Mouse (Mus musculus) G1E (cell line): ENCODE data around the gene Dock3. TPM values are rescaled to one million over a fixed set of nuclear protein-coding genes. Genes with fewer than 3 reads are reported as not detected.

ENCODE experiments used
- ATAC-seq: 2 replicates; pipeline ENCODE4 v1.8.0; 2016; ENCODE audit warnings: mild to moderate bottlenecking; ENCODE audit not compliant: insufficient number of reproducible peaks, poor library complexity, low FRiP score, severe bottlenecking; ENCODE audit errors: extremely low read depth
- DNase-seq: peaks from one replicate; pipeline ENCODE4 v3.0.0; 2012; ENCODE audit warnings: low spot score
- H3K27me3 ChIP-seq: 2 replicates; pipeline ENCODE4 v1.6.1; 2012; ENCODE audit warnings: mild to moderate bottlenecking, low read length, inconsistent platforms; ENCODE audit not compliant: insufficient read depth
- H3K36me3 ChIP-seq: replicated peaks from 2 replicates; pipeline ENCODE3; 2012; ENCODE audit warnings: mild to moderate bottlenecking, inconsistent platforms
- H3K4me1 ChIP-seq: 2 replicates; pipeline ENCODE4 v1.6.1; 2012; ENCODE audit warnings: low read depth, low read length, inconsistent platforms, mixed read lengths; ENCODE audit not compliant: insufficient read depth
- H3K4me3 ChIP-seq: 2 replicates; pipeline ENCODE4 v1.5.1; 2012; ENCODE audit warnings: low read depth, mild to moderate bottlenecking, inconsistent platforms, low read length, moderate library complexity, mixed read lengths
- H3K9me3 ChIP-seq: replicated peaks from 2 replicates; pipeline ENCODE4 v1.6.1; 2012; ENCODE audit warnings: inconsistent platforms
- CTCF ChIP-seq: IDR thresholded peaks from 2 replicates; pipeline ENCODE4 v1.5.1; 2012; ENCODE audit warnings: low read depth, low read length, inconsistent platforms, mixed read lengths
- GATA1 ChIP-seq: IDR thresholded peaks from 2 replicates; pipeline ENCODE4 v1.6.1; 2012; ENCODE audit warnings: borderline replicate concordance, low read length, inconsistent platforms, mixed read lengths
- GATA2 ChIP-seq: IDR thresholded peaks from 2 replicates; pipeline ENCODE4 v1.6.1; 2012; ENCODE audit warnings: low read depth, low read length, inconsistent platforms, borderline replicate concordance
- POLR2AphosphoS5 ChIP-seq: IDR thresholded peaks from 2 replicates; pipeline ENCODE4 v1.6.1; 2012; ENCODE audit warnings: low read depth, low read length, inconsistent platforms; ENCODE audit not compliant: insufficient replicate concordance
- TAL1 ChIP-seq: conservative IDR thresholded peaks from 2 replicates; pipeline ENCODE4 v1.6.1; 2012; ENCODE audit warnings: low read depth, low read length, inconsistent platforms, mixed read lengths
- polyA plus RNA-seq: library from polyadenylated mRNA; stranded (reverse); fragments of >175 nt; gene quantifications from 2 replicates; pipeline ENCODE4 v1.2.3, GENCODE M21; 2012
- total RNA-seq, 2 experiments: library from RNA; stranded (forward) in 1 of 2; stranded (reverse) in 1 of 2; fragments of 200-1000 nt in 1 of 2; fragments of >200 nt in 1 of 2; fragmentation: Nextera tagmentation in 1 of 2; gene quantifications; 2 replicates each; pipeline ENCODE4 v1.2.3; 2014 to 2017

Gene Dock3
- total and polyA plus RNA-seq, 3 experiments: 0.33 TPM; not detected in 2

DNA sequence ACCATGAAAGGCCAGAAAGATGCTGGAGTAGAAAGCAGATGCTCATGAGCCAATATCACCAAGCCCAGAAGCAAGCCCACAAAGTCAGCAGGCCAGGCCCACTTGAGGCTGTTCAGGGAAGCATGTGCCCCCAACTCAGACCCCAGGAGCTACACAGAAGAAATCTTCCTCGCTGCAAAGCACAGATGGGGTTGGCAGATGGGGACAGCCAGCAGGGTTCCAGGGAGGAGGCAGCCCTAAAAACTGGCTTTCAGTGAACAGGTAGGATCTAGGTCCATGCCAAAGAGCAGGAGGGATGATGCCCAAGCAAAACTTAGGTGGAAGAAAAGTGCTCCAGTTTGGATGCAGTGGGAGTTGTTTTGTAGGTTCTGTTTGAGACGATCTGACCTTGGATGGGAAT is 28.7 kb upstream of the Dock3 start:
- Histone ChIP-seq H3K27me3 (no peaks in the 10 kb centered on the region), H3K4me1 (peaks cover 57% of the 10 kb centered on the region), H3K36me3 (peaks cover 97% of the 10 kb centered on the region), H3K4me3 (no peak overlapping the region), H3K9me3 (no peaks in the 10 kb centered on the region)
- no peak for TF ChIP-seq GATA1
- no peak for TF ChIP-seq POLR2AphosphoS5
- TF ChIP-seq GATA2: no peak
- no peak for TF ChIP-seq CTCF
- TF ChIP-seq TAL1: no peak
- ATAC-seq (no peak), DNase-seq (no peak)

DNA sequence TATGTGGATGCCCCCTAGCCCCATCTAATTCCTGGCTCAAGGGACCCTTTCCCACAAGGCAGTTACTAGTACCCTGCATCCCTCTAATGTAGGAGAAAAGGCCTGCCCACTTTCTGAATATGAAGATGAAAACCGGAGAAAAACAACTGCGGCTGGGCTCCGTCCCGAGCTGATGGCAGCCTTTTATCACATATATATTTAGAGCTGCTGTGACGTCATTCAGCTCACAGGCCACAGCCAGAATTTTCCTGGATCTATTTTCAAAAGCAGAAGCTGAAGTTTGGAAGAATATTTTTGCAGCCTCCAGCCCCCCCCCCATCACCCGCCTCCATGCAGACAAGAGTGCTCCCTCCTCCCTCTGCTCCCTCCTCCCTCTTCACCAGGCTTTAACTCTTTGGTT is 27.9 kb upstream of the Dock3 start:
- ATAC-seq (no peak), DNase-seq (no peak)
- TF ChIP-seq GATA1 (no peak), GATA2 (no peak), POLR2AphosphoS5 (no peak), TAL1 (no peak), CTCF (no peak)
- H3K9me3 ChIP-seq: no peaks in the 10 kb centered on the region
- peaks cover 100% of the 10 kb centered on the region for H3K36me3 ChIP-seq
- H3K4me3 ChIP-seq: no peak overlapping the region
- peaks cover 50% of the 10 kb centered on the region for H3K4me1 ChIP-seq
- H3K27me3 ChIP-seq: no peaks in the 10 kb centered on the region

DNA sequence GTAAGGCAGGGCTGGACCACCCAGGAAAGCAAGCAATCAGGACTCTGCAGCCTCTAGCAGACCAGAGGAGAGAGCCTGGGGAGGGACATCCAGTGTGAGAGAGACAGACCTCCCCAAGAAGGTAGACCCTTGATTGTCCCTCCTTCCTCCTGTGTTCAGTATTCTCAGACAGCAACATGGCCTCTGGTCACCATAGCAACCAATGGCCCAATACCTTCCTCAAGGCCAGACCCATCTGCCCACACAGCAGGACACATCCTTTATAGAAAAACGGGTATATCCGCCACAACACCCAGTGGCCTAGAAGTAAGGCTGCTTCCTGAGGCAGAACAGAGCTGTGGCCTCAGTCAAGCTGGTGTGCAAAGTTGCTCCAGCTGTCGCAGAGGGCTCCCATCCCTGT is 23.9 kb upstream of the Dock3 start:
- Histone ChIP-seq H3K27me3 (peaks cover 6% of the 10 kb centered on the region), H3K4me3 (no peak overlapping the region), H3K4me1 (peaks cover 26% of the 10 kb centered on the region), H3K36me3 (peaks cover 72% of the 10 kb centered on the region), H3K9me3 (no peaks in the 10 kb centered on the region)
- no peak for DNase-seq
- ATAC-seq: no peak
- TF ChIP-seq GATA1: no peak
- no peak for TF ChIP-seq POLR2AphosphoS5
- no peak for TF ChIP-seq TAL1
- TF ChIP-seq CTCF: no peak
- no peak for TF ChIP-seq GATA2

DNA sequence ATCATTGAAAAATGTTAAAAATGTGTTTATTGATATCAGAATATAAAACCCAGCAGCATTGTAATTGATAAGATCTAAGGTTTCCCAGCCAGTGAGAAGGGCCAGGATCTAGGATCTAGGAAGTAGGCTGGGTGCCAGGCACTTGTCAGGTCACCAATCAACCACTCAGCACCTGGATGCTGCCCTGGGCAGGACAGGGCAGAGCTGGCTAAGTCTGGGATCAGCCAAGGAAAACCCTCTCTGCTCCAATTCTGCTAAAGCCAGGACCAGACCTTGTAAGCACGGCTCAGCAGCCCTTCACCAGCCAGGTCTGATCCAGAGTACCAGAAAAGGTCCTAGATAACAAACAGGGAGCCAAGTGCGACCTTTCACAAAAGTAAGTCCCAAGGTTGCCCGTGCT is 23.2 kb upstream of the Dock3 start:
- Histone ChIP-seq H3K27me3 (peaks cover 6% of the 10 kb centered on the region), H3K9me3 (no peaks in the 10 kb centered on the region), H3K4me3 (no peak overlapping the region), H3K4me1 (peaks cover 27% of the 10 kb centered on the region), H3K36me3 (peaks cover 65% of the 10 kb centered on the region)
- ATAC-seq (no peak), DNase-seq (no peak)
- TF ChIP-seq POLR2AphosphoS5: no peak
- no peak for TF ChIP-seq CTCF
- TF ChIP-seq GATA2: no peak
- TF ChIP-seq GATA1: no peak
- no peak for TF ChIP-seq TAL1

DNA sequence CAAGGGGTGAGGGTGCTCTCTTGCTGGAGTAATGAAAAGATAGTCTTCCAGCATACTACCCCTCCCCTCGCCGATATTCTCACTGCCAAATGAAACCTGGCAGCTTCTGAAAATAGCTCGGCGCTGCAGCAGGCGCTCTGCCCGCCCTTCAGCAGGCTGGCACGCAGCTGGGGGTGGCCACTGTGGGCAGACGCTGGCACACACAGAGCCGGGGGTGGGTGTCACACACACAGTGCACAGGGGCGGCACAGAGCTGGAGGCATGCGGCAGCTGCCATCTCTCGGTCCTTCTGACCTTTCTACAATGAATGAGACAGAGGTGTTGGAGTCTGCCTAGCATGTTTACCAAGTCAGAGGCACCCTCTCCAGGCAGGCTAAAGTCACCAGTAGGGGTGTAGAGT is 22.8 kb upstream of the Dock3 start:
- H3K4me1 ChIP-seq: peaks cover 30% of the 10 kb centered on the region
- no peak for ATAC-seq
- DNase-seq: no peak
- H3K27me3 ChIP-seq: peaks cover 6% of the 10 kb centered on the region
- no peak for TF ChIP-seq CTCF
- TF ChIP-seq GATA2: no peak
- TF ChIP-seq TAL1: no peak
- TF ChIP-seq GATA1: no peak
- TF ChIP-seq POLR2AphosphoS5: no peak
- H3K4me3 ChIP-seq: no peak overlapping the region
- no peaks in the 10 kb centered on the region for H3K9me3 ChIP-seq
- H3K36me3 ChIP-seq: peaks cover 61% of the 10 kb centered on the region

DNA sequence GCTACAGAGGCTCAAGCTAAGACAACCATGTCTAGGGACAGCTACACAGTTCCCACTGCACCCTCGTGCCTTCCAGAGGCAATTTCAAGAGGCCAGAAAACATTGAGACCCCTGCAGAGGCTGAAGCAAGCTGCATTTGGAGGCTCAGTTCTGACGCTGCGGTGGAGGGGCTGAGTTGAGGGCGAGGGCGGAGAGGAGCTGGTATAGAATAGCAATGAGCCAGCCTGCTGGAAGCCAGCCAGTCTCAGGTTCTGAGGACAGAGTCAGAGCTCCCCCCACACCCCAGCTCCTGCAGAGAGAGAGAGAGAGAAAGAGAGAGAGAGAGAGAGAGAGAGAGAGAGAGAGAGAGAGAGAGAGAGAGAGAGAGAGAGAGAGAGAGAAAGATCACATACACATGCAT is 20.5 kb upstream of the Dock3 start:
- Histone ChIP-seq H3K4me1 (peaks cover 43% of the 10 kb centered on the region), H3K4me3 (no peak overlapping the region), H3K36me3 (peaks cover 38% of the 10 kb centered on the region), H3K9me3 (no peaks in the 10 kb centered on the region), H3K27me3 (peaks cover 9% of the 10 kb centered on the region)
- no peak for TF ChIP-seq POLR2AphosphoS5
- TF ChIP-seq GATA1: no peak
- no peak for TF ChIP-seq CTCF
- no peak for TF ChIP-seq GATA2
- no peak for TF ChIP-seq TAL1
- DNase-seq: no peak
- no peak for ATAC-seq
